Mouse (Mus musculus) limb, embryonic 10.5 days (tissue): Measurements from ENCODE around the gene Smap1. TPM values are rescaled to one million over a fixed set of nuclear protein-coding genes. Genes with fewer than 3 reads are reported as not detected.

Source experiments
- DNase-seq: peaks from one replicate; pipeline ENCODE4 v3.0.0-alpha.2; 2017; ENCODE audit warnings: low spot score
- H3K27ac ChIP-seq: fragments of 300-500 bp; sonication (generic); 2 replicates; pipeline ENCODE4 v1.5.1; 2016; ENCODE audit warnings: mild to moderate bottlenecking
- H3K27me3 ChIP-seq: fragments of 300-500 bp; sonication (generic); 2 replicates; pipeline ENCODE4 v1.6.1; 2016; ENCODE audit warnings: low read depth, mild to moderate bottlenecking; ENCODE audit not compliant: poor library complexity, severe bottlenecking
- H3K36me3 ChIP-seq: fragments of 300-500 bp; sonication (generic); 2 replicates; pipeline ENCODE4 v1.6.1; 2016; ENCODE audit warnings: mild to moderate bottlenecking, moderate library complexity
- H3K4me1 ChIP-seq: fragments of 300-500 bp; sonication (generic); 2 replicates; pipeline ENCODE4 v1.6.1; 2016
- H3K4me3 ChIP-seq: fragments of 300-500 bp; sonication (generic); 2 replicates; pipeline ENCODE4 v1.5.1; 2016; ENCODE audit warnings: mild to moderate bottlenecking, moderate library complexity
- H3K9me3 ChIP-seq: fragments of 300-500 bp; sonication (generic); replicated peaks from 2 replicates; pipeline ENCODE4 v1.6.1; 2016; ENCODE audit warnings: mild to moderate bottlenecking
- WGBS: fragments of 180-500 bp; shearing (Covaris S2); methylation state at CpG from one replicate; pipeline ENCODE4 v1.1.7; 2016; 5-methylcytosine and 5-hydroxymethylcytosine counted together
- polyA plus RNA-seq: library from polyadenylated mRNA; unstranded; fragments of >200 nt; fragmentation: Nextera tagmentation; extraction: Ambion mirVana; gene quantifications from 2 replicates; pipeline ENCODE4 v1.2.1, GENCODE M21; 2016

The Smap1 gene
- polyA plus RNA-seq, 1 experiment from 2014 or later = 36.7 TPM

GRCm38 (mm10) chr1:23902736-23903135 is 19.4 kb downstream of the Smap1 start:
- WGBS = 90% methylated on average over 2 of the region's 2 CpGs
- no peaks in the 10 kb centered on the region for H3K27me3 ChIP-seq

GRCm38 (mm10) chr1:23899647-23900020 is 22.5 kb downstream of the Smap1 start:
- H3K9me3 ChIP-seq = no peaks in the 10 kb centered on the region
- H3K36me3 ChIP-seq = no peaks in the 10 kb centered on the region
- H3K4me3 ChIP-seq = no peak overlapping the region
- H3K27ac ChIP-seq = no peak overlapping the region
- no peaks in the 10 kb centered on the region for H3K4me1 ChIP-seq
- WGBS = 90% methylated on average over 5 of the region's 5 CpGs
- H3K27me3 ChIP-seq = no peaks in the 10 kb centered on the region
- no peak for DNase-seq

More at GRCm38 (mm10) chr1:23902736-23903135, 19.4 kb downstream of the Smap1 start:
- no peak overlapping the region for H3K27ac ChIP-seq
- H3K4me3 ChIP-seq = no peak overlapping the region
- no peaks in the 10 kb centered on the region for H3K9me3 ChIP-seq
- no peak for DNase-seq
- H3K36me3 ChIP-seq = no peaks in the 10 kb centered on the region
- H3K4me1 ChIP-seq = no peaks in the 10 kb centered on the region

GRCm38 (mm10) chr1:23899020-23899646 is 23.0 kb downstream of the Smap1 start:
- Histone ChIP-seq H3K4me3 (no peak overlapping the region), H3K36me3 (no peaks in the 10 kb centered on the region), H3K27me3 (no peaks in the 10 kb centered on the region), H3K9me3 (no peaks in the 10 kb centered on the region), H3K4me1 (no peaks in the 10 kb centered on the region), H3K27ac (no peak overlapping the region)
- no peak for DNase-seq
- 82% methylated on average over 3 of the region's 3 CpGs for WGBS

- Histone ChIP-seq H3K27ac (no peak overlapping the region), H3K4me1 (no peaks in the 10 kb centered on the region), H3K9me3 (no peaks in the 10 kb centered on the region), H3K27me3 (no peaks in the 10 kb centered on the region), H3K36me3 (no peaks in the 10 kb centered on the region), H3K4me3 (no peak overlapping the region)
- no peak for DNase-seq
- 58% methylated on average over 1 of the region's 1 CpGs for WGBS
Measured at GRCm38 (mm10) chr1:23892072-23892471, 30.0 kb downstream of the Smap1 start.

- Histone ChIP-seq H3K27me3 (no peaks in the 10 kb centered on the region), H3K4me3 (no peak overlapping the region), H3K36me3 (no peaks in the 10 kb centered on the region), H3K9me3 (no peaks in the 10 kb centered on the region), H3K27ac (no peak overlapping the region), H3K4me1 (no peaks in the 10 kb centered on the region)
- WGBS = 96% methylated on average over 7 of the region's 7 CpGs
- no peak for DNase-seq
Measured at GRCm38 (mm10) chr1:23884914-23885313, 37.2 kb downstream of the Smap1 start.

GRCm38 (mm10) chr1:23884087-23884668 is 37.9 kb downstream of the Smap1 start:
- WGBS = 90% methylated on average over 2 of the region's 2 CpGs

GRCm38 (mm10) chr1:23882681-23883080 is 39.4 kb downstream of the Smap1 start:
- Histone ChIP-seq H3K4me3 (no peak overlapping the region), H3K27ac (no peak overlapping the region), H3K4me1 (no peaks in the 10 kb centered on the region), H3K36me3 (no peaks in the 10 kb centered on the region), H3K9me3 (no peaks in the 10 kb centered on the region), H3K27me3 (no peaks in the 10 kb centered on the region)
- 91% methylated on average over 1 of the region's 1 CpGs for WGBS
- no peak for DNase-seq

More at GRCm38 (mm10) chr1:23884087-23884668, 37.9 kb downstream of the Smap1 start:
- Histone ChIP-seq H3K27ac (no peak overlapping the region), H3K36me3 (no peaks in the 10 kb centered on the region), H3K4me3 (no peak overlapping the region), H3K4me1 (no peaks in the 10 kb centered on the region), H3K27me3 (no peaks in the 10 kb centered on the region), H3K9me3 (no peaks in the 10 kb centered on the region)
- DNase-seq = no peak

GRCm38 (mm10) chr1:23872194-23872593 is 49.9 kb downstream of the Smap1 start:
- Histone ChIP-seq H3K4me3 (no peak overlapping the region), H3K9me3 (no peaks in the 10 kb centered on the region), H3K36me3 (peaks cover 20% of the 10 kb centered on the region), H3K27me3 (no peaks in the 10 kb centered on the region), H3K4me1 (no peaks in the 10 kb centered on the region), H3K27ac (no peak overlapping the region)
- DNase-seq = no peak
- 100% methylated on average over 1 of the region's 1 CpGs for WGBS

- H3K27ac ChIP-seq = no peak overlapping the region
- H3K36me3 ChIP-seq = peaks cover 8% of the 10 kb centered on the region; the same call in 1 of the 2 replicates
- H3K9me3 ChIP-seq = no peaks in the 10 kb centered on the region
- H3K4me1 ChIP-seq = no peaks in the 10 kb centered on the region
- 85% methylated on average over 2 of the region's 2 CpGs for WGBS
- DNase-seq = no peak
- no peak overlapping the region for H3K4me3 ChIP-seq
- no peaks in the 10 kb centered on the region for H3K27me3 ChIP-seq
Measured at GRCm38 (mm10) chr1:23867350-23867862, 54.7 kb downstream of the Smap1 start.

GRCm38 (mm10) chr1:23865566-23865965 is 56.6 kb downstream of the Smap1 start:
- Histone ChIP-seq H3K4me3 (no peak overlapping the region), H3K27ac (no peak overlapping the region), H3K27me3 (no peaks in the 10 kb centered on the region), H3K9me3 (no peaks in the 10 kb centered on the region), H3K36me3 (peaks cover 8% of the 10 kb centered on the region; the same call in 1 of the 2 replicates), H3K4me1 (no peaks in the 10 kb centered on the region)
- WGBS = 96% methylated on average over 7 of the region's 7 CpGs
- no peak for DNase-seq

- H3K27ac ChIP-seq = no peak overlapping the region
- 92% methylated on average over 2 of the region's 2 CpGs for WGBS
- H3K36me3 ChIP-seq = peaks cover 24% of the 10 kb centered on the region
- H3K4me3 ChIP-seq = no peak overlapping the region
- no peaks in the 10 kb centered on the region for H3K4me1 ChIP-seq
- DNase-seq = no peak
- H3K9me3 ChIP-seq = no peaks in the 10 kb centered on the region
- H3K27me3 ChIP-seq = no peaks in the 10 kb centered on the region
Measured at GRCm38 (mm10) chr1:23860944-23861343, 61.2 kb downstream of the Smap1 start.

GRCm38 (mm10) chr1:23855623-23856022 is 66.5 kb downstream of the Smap1 start:
- no peaks in the 10 kb centered on the region for H3K27me3 ChIP-seq
- 88% methylated on average over 3 of the region's 3 CpGs for WGBS
- no peaks in the 10 kb centered on the region for H3K9me3 ChIP-seq
- no peaks in the 10 kb centered on the region for H3K4me1 ChIP-seq
- H3K27ac ChIP-seq = no peak overlapping the region
- no peak overlapping the region for H3K4me3 ChIP-seq
- peaks cover 28% of the 10 kb centered on the region for H3K36me3 ChIP-seq
- no peak for DNase-seq

GRCm38 (mm10) chr1:23846044-23846680 is 76.0 kb downstream of the Smap1 start:
- H3K4me1 ChIP-seq = no peaks in the 10 kb centered on the region
- H3K36me3 ChIP-seq = peaks cover 52% of the 10 kb centered on the region
- no peaks in the 10 kb centered on the region for H3K9me3 ChIP-seq
- WGBS = 89% methylated on average over 10 of the region's 10 CpGs
- no peaks in the 10 kb centered on the region for H3K27me3 ChIP-seq
- DNase-seq = no peak
- H3K27ac ChIP-seq = no peak overlapping the region
- no peak overlapping the region for H3K4me3 ChIP-seq
